Mouse (Mus musculus) adrenal gland, adult 18-20 months (tissue): ENCODE results near the gene Olfr90. TPM values are rescaled to one million over a fixed set of nuclear protein-coding genes. Genes with fewer than 3 reads are reported as not detected.

Experiments
- DNase-seq, 2 experiments: peaks; one replicate each; pipeline ENCODE4 v3.0.0; 2021 to 2022; ENCODE audit warnings: low spot score in 2 of 2
- total RNA-seq, 2 experiments: library from RNA; stranded (reverse); gene quantifications; 1 replicate in 1 of 2; 2 replicates in 1 of 2; pipeline ENCODE4 v1.2.3; 2021

Gene Olfr90
- total RNA-seq, 2 experiments from 2014 or later: not detected

- no peak for DNase-seq
Measured at GRCm38 (mm10) chr17:37062101-37062641, 26.1 kb downstream of the Olfr90 start.

GRCm38 (mm10) chr17:37061435-37061834 lies 26.9 kb downstream of the Olfr90 start:
- DNase-seq: no peak

GRCm38 (mm10) chr17:37056957-37057356 lies 31.3 kb downstream of the Olfr90 start:
- no peak for DNase-seq

- no peak for DNase-seq
Measured at GRCm38 (mm10) chr17:37051745-37052144, 36.6 kb downstream of the Olfr90 start.

- DNase-seq: peak in 1 of 2 experiments; percentile 33
Measured at GRCm38 (mm10) chr17:37050876-37051275, 37.4 kb downstream of the Olfr90 start.

GRCm38 (mm10) chr17:37050399-37050798 lies 37.9 kb downstream of the Olfr90 start:
- DNase-seq: peak; percentile 82 to 83

- peak; percentile 71 to 76 for DNase-seq
Measured at GRCm38 (mm10) chr17:37049570-37050310, 38.6 kb downstream of the Olfr90 start.

GRCm38 (mm10) chr17:37048383-37048782 lies 39.9 kb downstream of the Olfr90 start:
- no peak for DNase-seq

GRCm38 (mm10) chr17:37047981-37048380 lies 40.3 kb downstream of the Olfr90 start:
- no peak for DNase-seq

GRCm38 (mm10) chr17:37047332-37047976 lies 40.8 kb downstream of the Olfr90 start:
- DNase-seq: no peak

- peak; percentile 64 to 66 for DNase-seq
Measured at GRCm38 (mm10) chr17:37046312-37047112, 41.8 kb downstream of the Olfr90 start.

- peak; percentile 76 to 77 for DNase-seq
Measured at GRCm38 (mm10) chr17:37045611-37046311, 42.5 kb downstream of the Olfr90 start, which contains the start of gene Gabbr1. Gene Gabbr1 (plus strand): TSS chr17:37045966.

- DNase-seq: no peak
Measured at GRCm38 (mm10) chr17:37044651-37045244, 43.6 kb downstream of the Olfr90 start.

- no peak for DNase-seq
Measured at GRCm38 (mm10) chr17:37039127-37039894, 49.0 kb downstream of the Olfr90 start.

Other genes starting within 250 kb of the Olfr90 start
- gene Trim15, start 221.3 kb downstream of the Olfr90 start, total RNA-seq: not detected
- gene Trim10, start 218.9 kb downstream of the Olfr90 start, total RNA-seq: under 1 TPM in 1 of 2 experiments, not detected in 1; 0.22 TPM
- under 1 TPM; 0.26 to 0.53 TPM for gene Trim40, start 198.4 kb downstream of the Olfr90 start, total RNA-seq
- not detected for gene Trim31, start 190.4 kb downstream of the Olfr90 start, total RNA-seq
- under 1 TPM; 0.61 to 0.86 TPM for gene Rnf39, start 145.6 kb downstream of the Olfr90 start, total RNA-seq
- 100 to 1,000 TPM in 1 of 2 experiments, 10 to 100 TPM in 1; 84.2 to 100 TPM for gene Ppp1r11, start 136.8 kb downstream of the Olfr90 start, total RNA-seq
- gene Znrd1, start 129.9 kb downstream of the Olfr90 start, total RNA-seq: 10 to 100 TPM; 45.3 to 50.7 TPM
- gene Znrd1as, start 129.9 kb downstream of the Olfr90 start, total RNA-seq: 10 to 100 TPM; 12.4 to 13.3 TPM
- gene 2410137M14Rik, start 107.3 kb downstream of the Olfr90 start, total RNA-seq: not detected
- not detected for gene H2-M5, start 99.0 kb downstream of the Olfr90 start, total RNA-seq
- gene Zfp57, start 87.3 kb downstream of the Olfr90 start, total RNA-seq: 1 to 10 TPM; 2.5 to 3.5 TPM
- not detected for gene Mog, start 65.1 kb downstream of the Olfr90 start, total RNA-seq
- gene Gabbr1, start 42.5 kb downstream of the Olfr90 start, total RNA-seq: 10 to 100 TPM; 23.3 to 28.6 TPM
- gene Olfr91, start 9.8 kb upstream of the Olfr90 start, total RNA-seq: not detected
- not detected for gene Olfr92, start 31.6 kb upstream of the Olfr90 start, total RNA-seq
- not detected for gene Olfr93, start 73.0 kb upstream of the Olfr90 start, total RNA-seq
- under 1 TPM in 1 of 2 experiments, not detected in 1; 0.67 TPM for gene Ubd, start 105.4 kb upstream of the Olfr90 start, total RNA-seq
- gene Olfr94, start 112.5 kb upstream of the Olfr90 start, total RNA-seq: not detected
- not detected for gene Olfr95, start 124.6 kb upstream of the Olfr90 start, total RNA-seq
- not detected for gene Olfr96, start 131.6 kb upstream of the Olfr90 start, total RNA-seq
- not detected for gene Olfr97, start 148.8 kb upstream of the Olfr90 start, total RNA-seq
- not detected for gene Olfr98, start 175.2 kb upstream of the Olfr90 start, total RNA-seq
- 1 to 10 TPM; 5.1 to 8.1 TPM for gene H2-M3, start 181.7 kb upstream of the Olfr90 start, total RNA-seq
- gene Olfr99, start 195.0 kb upstream of the Olfr90 start, total RNA-seq: not detected
- not detected for gene Olfr101, start 215.8 kb upstream of the Olfr90 start, total RNA-seq
- not detected for gene Olfr102, start 228.6 kb upstream of the Olfr90 start, total RNA-seq